Mouse (Mus musculus) forebrain, embryonic 13.5 days (tissue): ENCODE measurements at regions not wholly inside any gene's neighbourhood (a gene's known extent, or its start where the extent isn't known, plus 50 kb on each side); places are given as distances from the start of the nearest gene placed in this dataset.
A peak's percentile ranks its signal among the peaks of the same experiment; 100 is the strongest.

ENCODE experiments used
- ATAC-seq: fragments of 200-750 bp; cut with Nextera tagmentation; 2 replicates; pipeline ENCODE4 v1.8.0; 2017
- H3K27ac ChIP-seq: fragments of 300-500 bp; sonication (generic); 2 replicates; pipeline ENCODE4 v1.5.1; 2015; ENCODE audit warnings: inconsistent platforms, mild to moderate bottlenecking, moderate library complexity
- H3K27me3 ChIP-seq: fragments of 300-500 bp; sonication (generic); 2 replicates; pipeline ENCODE4 v1.6.1; 2015; ENCODE audit warnings: mild to moderate bottlenecking, inconsistent platforms
- H3K36me3 ChIP-seq: fragments of 300-500 bp; sonication (generic); 2 replicates; pipeline ENCODE4 v1.6.1; 2015; ENCODE audit warnings: mild to moderate bottlenecking, inconsistent platforms; ENCODE audit not compliant: poor library complexity, severe bottlenecking
- H3K4me1 ChIP-seq: fragments of 300-500 bp; sonication (generic); 2 replicates; pipeline ENCODE4 v1.6.1; 2015; ENCODE audit warnings: inconsistent platforms
- H3K4me2 ChIP-seq: fragments of 300-500 bp; sonication (generic); 2 replicates; pipeline ENCODE4 v1.6.1; 2015; ENCODE audit warnings: inconsistent platforms, mild to moderate bottlenecking, moderate library complexity
- H3K4me3 ChIP-seq: fragments of 300-500 bp; sonication (generic); 2 replicates; pipeline ENCODE4 v1.5.1; 2015; ENCODE audit warnings: mild to moderate bottlenecking, inconsistent platforms
- H3K9ac ChIP-seq: fragments of 300-500 bp; sonication (generic); 2 replicates; pipeline ENCODE4 v1.6.1; 2015; ENCODE audit warnings: mild to moderate bottlenecking, inconsistent platforms
- H3K9me3 ChIP-seq: fragments of 300-500 bp; sonication (generic); replicated peaks from 2 replicates; pipeline ENCODE4 v1.6.1; 2016; ENCODE audit warnings: inconsistent platforms
- WGBS: fragments of 180-500 bp; shearing (Covaris S2); methylation state at CpG from one replicate; pipeline ENCODE4 v1.1.7; 2015; 5-methylcytosine and 5-hydroxymethylcytosine counted together

GRCm38 (mm10) chr6:100377828-100378532 lies 90.7 kb upstream of the Rybp start:
- Histone ChIP-seq H3K9ac (no peak overlapping the region), H3K9me3 (no peaks in the 10 kb centered on the region), H3K4me3 (no peak overlapping the region), H3K36me3 (no peaks in the 10 kb centered on the region), H3K27me3 (no peaks in the 10 kb centered on the region), H3K4me1 (peaks cover 43% of the 10 kb centered on the region), H3K27ac (no peak overlapping the region), H3K4me2 (no peak overlapping the region)
- ATAC-seq: no peak
- WGBS: 53% methylated on average over 6 of the region's 6 CpGs

GRCm38 (mm10) chr6:100376656-100377055 lies 89.4 kb upstream of the Rybp start:
- Histone ChIP-seq H3K4me3 (no peak overlapping the region), H3K9ac (no peak overlapping the region), H3K9me3 (no peaks in the 10 kb centered on the region), H3K4me1 (peaks cover 43% of the 10 kb centered on the region), H3K36me3 (no peaks in the 10 kb centered on the region), H3K27me3 (no peaks in the 10 kb centered on the region), H3K27ac (no peak overlapping the region), H3K4me2 (no peak overlapping the region)
- 20% methylated on average over 9 of the region's 9 CpGs for WGBS
- peak; percentile 14 for ATAC-seq

GRCm38 (mm10) chr6:100370828-100371227 lies 83.5 kb upstream of the Rybp start:
- Histone ChIP-seq H3K36me3 (no peaks in the 10 kb centered on the region), H3K27me3 (no peaks in the 10 kb centered on the region), H3K27ac (no peak overlapping the region), H3K4me2 (no peak overlapping the region), H3K9ac (no peak overlapping the region), H3K9me3 (no peaks in the 10 kb centered on the region), H3K4me1 (peaks cover 7% of the 10 kb centered on the region), H3K4me3 (no peak overlapping the region)
- ATAC-seq: no peak
- WGBS: 98% methylated on average over 1 of the region's 1 CpGs

GRCm38 (mm10) chr6:100370358-100370757 lies 83.1 kb upstream of the Rybp start:
- Histone ChIP-seq H3K27me3 (no peaks in the 10 kb centered on the region), H3K9ac (no peak overlapping the region), H3K27ac (no peak overlapping the region), H3K36me3 (no peaks in the 10 kb centered on the region), H3K4me3 (no peak overlapping the region), H3K4me1 (peaks cover 9% of the 10 kb centered on the region), H3K9me3 (no peaks in the 10 kb centered on the region), H3K4me2 (no peak overlapping the region)
- 90% methylated on average over 5 of the region's 5 CpGs for WGBS
- no peak for ATAC-seq

- no peak overlapping the region for H3K4me3 ChIP-seq
- no peak overlapping the region for H3K4me2 ChIP-seq
- H3K27me3 ChIP-seq: 0 out of 2 replicates have a peak, but pooled peaks cover 3% of the 10 kb centered on the region
- H3K9me3 ChIP-seq: no peaks in the 10 kb centered on the region
- WGBS: 52% methylated on average over 8 of the region's 8 CpGs
- no peak for ATAC-seq
- no peak overlapping the region for H3K9ac ChIP-seq
- no peaks in the 10 kb centered on the region for H3K36me3 ChIP-seq
- no peak overlapping the region for H3K27ac ChIP-seq
- peaks cover 12% of the 10 kb centered on the region for H3K4me1 ChIP-seq
These were observed 78.9 kb upstream of the Rybp start for GRCm38 (mm10) chr6:100366231-100366630.

- H3K27ac ChIP-seq: no peak overlapping the region
These were observed 78.5 kb upstream of the Rybp start for GRCm38 (mm10) chr6:100365791-100366190.

GRCm38 (mm10) chr6:100363683-100364082 lies 76.4 kb upstream of the Rybp start:
- H3K27ac ChIP-seq: no peak overlapping the region
- no peak for ATAC-seq
- H3K4me3 ChIP-seq: no peak overlapping the region
- H3K9ac ChIP-seq: no peak overlapping the region
- no peaks in the 10 kb centered on the region for H3K36me3 ChIP-seq
- H3K9me3 ChIP-seq: no peaks in the 10 kb centered on the region
- 51% methylated on average over 5 of the region's 5 CpGs for WGBS
- H3K4me2 ChIP-seq: no peak overlapping the region
- 0 out of 2 replicates have a peak, but pooled peaks cover 3% of the 10 kb centered on the region for H3K27me3 ChIP-seq
- H3K4me1 ChIP-seq: peaks cover 12% of the 10 kb centered on the region

More at GRCm38 (mm10) chr6:100365791-100366190, 78.5 kb upstream of the Rybp start:
- Histone ChIP-seq H3K4me3 (no peak overlapping the region), H3K9me3 (no peaks in the 10 kb centered on the region), H3K27me3 (0 out of 2 replicates have a peak, but pooled peaks cover 3% of the 10 kb centered on the region), H3K36me3 (no peaks in the 10 kb centered on the region), H3K9ac (no peak overlapping the region), H3K4me1 (peaks cover 12% of the 10 kb centered on the region), H3K4me2 (no peak overlapping the region)
- ATAC-seq: no peak
- 92% methylated on average over 4 of the region's 4 CpGs for WGBS

GRCm38 (mm10) chr6:100356617-100357399 lies 69.5 kb upstream of the Rybp start:
- 91% methylated on average over 11 of the region's 11 CpGs for WGBS
- Histone ChIP-seq H3K4me3 (no peak overlapping the region), H3K9ac (no peak overlapping the region), H3K4me1 (no peaks in the 10 kb centered on the region), H3K9me3 (no peaks in the 10 kb centered on the region), H3K36me3 (no peaks in the 10 kb centered on the region), H3K27ac (no peak overlapping the region), H3K27me3 (no peaks in the 10 kb centered on the region), H3K4me2 (no peak overlapping the region)
- ATAC-seq: no peak

- Histone ChIP-seq H3K4me3 (no peak overlapping the region), H3K27ac (no peak overlapping the region), H3K4me2 (no peak overlapping the region), H3K27me3 (no peaks in the 10 kb centered on the region), H3K9me3 (no peaks in the 10 kb centered on the region), H3K9ac (no peak overlapping the region), H3K4me1 (no peaks in the 10 kb centered on the region), H3K36me3 (no peaks in the 10 kb centered on the region)
- WGBS: 48% methylated on average over 9 of the region's 9 CpGs
- ATAC-seq: no peak
These were observed 68.6 kb upstream of the Rybp start for GRCm38 (mm10) chr6:100355858-100356257.

GRCm38 (mm10) chr6:100347481-100347880 lies 60.2 kb upstream of the Rybp start:
- Histone ChIP-seq H3K9ac (no peak overlapping the region), H3K9me3 (no peaks in the 10 kb centered on the region), H3K36me3 (no peaks in the 10 kb centered on the region), H3K4me3 (no peak overlapping the region), H3K4me1 (no peaks in the 10 kb centered on the region), H3K27ac (no peak overlapping the region), H3K4me2 (no peak overlapping the region), H3K27me3 (0 out of 2 replicates have a peak, but pooled peaks cover 9% of the 10 kb centered on the region)
- WGBS: 79% methylated on average over 7 of the region's 7 CpGs
- no peak for ATAC-seq

- H3K4me1 ChIP-seq: peaks cover 4% of the 10 kb centered on the region
- no peak overlapping the region for H3K4me3 ChIP-seq
- no peak overlapping the region for H3K9ac ChIP-seq
- H3K36me3 ChIP-seq: no peaks in the 10 kb centered on the region
- H3K9me3 ChIP-seq: no peaks in the 10 kb centered on the region
- ATAC-seq: no peak
- no peak overlapping the region for H3K27ac ChIP-seq
- no peak overlapping the region for H3K4me2 ChIP-seq
- WGBS: 78% methylated on average over 3 of the region's 3 CpGs
- 0 out of 2 replicates have a peak, but pooled peaks cover 9% of the 10 kb centered on the region for H3K27me3 ChIP-seq
These were observed 57.8 kb upstream of the Rybp start for GRCm38 (mm10) chr6:100345073-100345472.
